Comparison of ENCODE assay signal across 12 mouse cellular contexts in the genomic region with DNA sequence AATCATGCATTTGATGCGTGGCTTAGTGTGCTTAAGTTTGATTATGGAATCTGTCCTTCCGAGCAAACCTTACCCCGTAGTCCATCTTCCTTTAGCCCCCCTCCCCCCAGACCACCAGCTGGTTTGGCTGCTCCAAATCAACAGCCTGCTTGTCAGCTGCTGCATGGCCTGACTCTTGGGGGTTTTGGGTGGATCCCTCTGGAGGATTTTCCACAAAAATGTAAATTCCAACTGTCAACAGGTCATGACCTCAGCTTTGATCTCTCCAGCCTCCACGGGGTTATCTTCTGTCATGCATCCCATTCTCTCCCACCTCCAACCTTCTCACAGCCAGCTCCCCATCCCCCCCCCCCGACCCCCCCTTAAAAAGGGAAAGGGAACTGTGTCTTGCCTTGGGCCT.
A peak's percentile ranks its signal among the peaks of the same experiment; 100 is the strongest.
DNase-seq lines count a peak whose midpoint lies in the region; ATAC-seq lines count a peak whose summit lies in the region.
"Had no signal": no experiment of that assay in that cellular context is flagged by ENCODE, and none has a peak within 500 bp of the region (broad histone marks: within the 10 kb centered on the region; RNA-seq: fewer than 3 reads in every experiment).

No protein-coding gene starts in this region.

- H3K27ac ChIP-seq in embryonic facial prominence, embryonic 10.5 days (replicated peaks) = no peak overlapping the region; the same call in 1 of the 2 replicates
- H3K27ac ChIP-seq: forebrain, embryonic 15.5 days; hindbrain, embryonic 12.5 days had no signal

- no peak for ATAC-seq in inflammation-experienced regulatory T-cells, adult 6 months
- ATAC-seq: forebrain, embryonic 15.5 days had no signal

- intact Hi-C loops in left cerebral cortex, postnatal 4 days (cut with DNase I) = no loop called here
- intact Hi-C loops in left cerebral cortex, postnatal 25 days (cut with DNase I) = no loop called here

- WGBS in embryonic facial prominence, embryonic 10.5 days = 9% methylated on average over 5 of the region's 5 CpGs

- DNase-seq in adrenal gland, postnatal 14 days = peak; percentile 26
- DNase-seq in adrenal gland, adult 8-10 months = no peak
- peak; percentile 22 for DNase-seq in left cerebral cortex, postnatal 4 days
- no peak for DNase-seq in left cerebral cortex, postnatal 25 days (ENCODE audit: low spot score in 2 of 2)
- peak; percentile 16 for DNase-seq in 3T3-L1 (ENCODE audit: low read depth, low spot score)
- peak; percentile 52 for DNase-seq in embryonic facial prominence, embryonic 10.5 days (ENCODE audit: low spot score)
- DNase-seq in thymus, postnatal 10 days (ENCODE audit: low spot score in 2 of 2) = no peak
- DNase-seq: kidney, postnatal 25 days; thymus, postnatal 36 days had no signal

- no peaks in the 10 kb centered on the region for H3K36me3 ChIP-seq in embryonic facial prominence, embryonic 10.5 days (replicated peaks)
- H3K36me3 ChIP-seq: forebrain, embryonic 15.5 days; hindbrain, embryonic 12.5 days had no signal

- 0 out of 2 replicates have a peak, but pooled peaks cover 5% of the 10 kb centered on the region for H3K27me3 ChIP-seq in embryonic facial prominence, embryonic 10.5 days (replicated peaks; ENCODE audit: low read depth, poor library complexity, severe bottlenecking)
- H3K27me3 ChIP-seq: forebrain, embryonic 15.5 days had no signal

- H3K9me3 ChIP-seq in embryonic facial prominence, embryonic 10.5 days = no peaks in the 10 kb centered on the region
- H3K9me3 ChIP-seq: forebrain, embryonic 15.5 days; hindbrain, embryonic 12.5 days had no signal

- H3K4me3 ChIP-seq in embryonic facial prominence, embryonic 10.5 days = no peak overlapping the region
- H3K4me3 ChIP-seq: forebrain, embryonic 15.5 days; hindbrain, embryonic 12.5 days had no signal

- H3K4me1 ChIP-seq in embryonic facial prominence, embryonic 10.5 days = peaks cover 78% of the 10 kb centered on the region

Comparison
In these comparisons a context has a peak if more than half of its experiments do, and no peak if none do; other contexts are left out.
1. DNase-seq: peak in adrenal gland, postnatal 14 days (single experiment), left cerebral cortex, postnatal 4 days (single experiment), 3T3-L1 (single experiment) and embryonic facial prominence, embryonic 10.5 days (single experiment); none in adrenal gland, adult 8-10 months (single experiment), left cerebral cortex, postnatal 25 days (0 of 2) and thymus, postnatal 10 days (0 of 2).